Mouse (Mus musculus): ENCODE measurements around the gene Taok2.

GRCm38 (mm10) chr7:126845516-126845915, 39.0 kb downstream of the Taok2 start:
- no peak for TF ChIP-seq CTCF (IDR thresholded peaks at IDR 0.05; ENCODE audit: low read depth)
- TF ChIP-seq EP300 (IDR thresholded peaks at IDR 0.05; ENCODE audit: low read depth) = no peak

All from liver, postnatal 0 days (tissue).